Mouse (Mus musculus) limb, embryonic 15.5 days (tissue): ENCODE data around the gene Morf4l2. TPM values are rescaled to one million over a fixed set of nuclear protein-coding genes. Genes with fewer than 3 reads are reported as not detected.

Experiments
- ATAC-seq: fragments of 200-750 bp; cut with Nextera tagmentation; 2 replicates; pipeline ENCODE4 v1.8.0; 2017; ENCODE audit warnings: low read depth, moderate TSS enrichment; ENCODE audit not compliant: insufficient number of reproducible peaks, low FRiP score, low TSS enrichment
- H3K27ac ChIP-seq: fragments of 300-500 bp; sonication (generic); 2 replicates; pipeline ENCODE4 v1.5.1; 2015; ENCODE audit warnings: moderate library complexity, mild to moderate bottlenecking, inconsistent platforms
- H3K27me3 ChIP-seq: fragments of 300-500 bp; sonication (generic); 2 replicates; pipeline ENCODE4 v1.6.1; 2015; ENCODE audit warnings: inconsistent platforms
- H3K36me3 ChIP-seq: fragments of 300-500 bp; sonication (generic); 2 replicates; pipeline ENCODE4 v1.6.1; 2015; ENCODE audit warnings: inconsistent platforms
- H3K4me1 ChIP-seq: fragments of 300-500 bp; sonication (generic); 2 replicates; pipeline ENCODE4 v1.6.1; 2015; ENCODE audit warnings: inconsistent platforms
- H3K4me2 ChIP-seq: fragments of 300-500 bp; sonication (generic); 2 replicates; pipeline ENCODE4 v1.6.1; 2015; ENCODE audit warnings: mild to moderate bottlenecking, inconsistent platforms
- H3K4me3 ChIP-seq: fragments of 300-500 bp; sonication (generic); 2 replicates; pipeline ENCODE4 v1.5.1; 2015; ENCODE audit warnings: mild to moderate bottlenecking, inconsistent platforms
- H3K9ac ChIP-seq: fragments of 300-500 bp; sonication (generic); 2 replicates; pipeline ENCODE4 v1.6.1; 2015; ENCODE audit warnings: inconsistent platforms
- H3K9me3 ChIP-seq: fragments of 300-500 bp; sonication (generic); 2 replicates; pipeline ENCODE4 v1.6.1; 2016; ENCODE audit warnings: inconsistent platforms
- WGBS: fragments of 180-500 bp; shearing (Covaris S2); methylation state at CpG from one replicate; pipeline ENCODE4 v1.1.7; 2015; 5-methylcytosine and 5-hydroxymethylcytosine counted together
- polyA plus RNA-seq: library from polyadenylated mRNA; unstranded; fragments of >200 nt; fragmentation: Nextera tagmentation; extraction: Ambion mirVana; gene quantifications from 2 replicates; pipeline ENCODE4 v1.2.1, GENCODE M21; 2015

Gene Morf4l2
- polyA plus RNA-seq, result 636 and 640 TPM in 2 replicates

DNA sequence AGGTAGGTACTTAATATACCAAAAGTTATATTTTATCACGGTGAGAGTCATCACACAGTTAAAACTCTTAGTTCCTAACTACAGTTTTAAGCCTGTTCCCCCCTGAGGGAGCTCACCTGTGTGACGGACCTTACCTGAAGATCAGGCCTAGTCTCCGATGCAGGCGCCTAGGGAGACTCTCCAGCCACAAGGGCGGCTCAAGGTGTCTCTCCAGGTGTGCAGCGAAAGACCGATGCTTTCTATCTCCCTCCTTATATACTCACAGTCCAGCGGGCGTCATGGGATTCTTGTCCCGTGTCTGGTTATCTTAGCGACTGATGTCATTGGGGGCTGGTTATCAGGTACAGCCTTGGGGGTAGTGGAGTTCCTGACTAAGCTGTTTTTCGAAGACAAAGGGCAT, at the start of gene Morf4l2:
TSS of gene Morf4l2 (minus strand) at position 232 of the 400 bp plus-strand sequence.
- 83% methylated on average over 12 of the region's 12 CpGs for WGBS
- 0 out of 2 replicates have a peak within 1 kb of the TSS, but pooled peaks have one; percentile 7 for H3K9ac ChIP-seq
- H3K27ac ChIP-seq, result peak within 1 kb of the TSS; percentile 95
- H3K4me1 ChIP-seq, result 0 out of 2 replicates have a peak, but pooled peaks cover 2% of the 10 kb centered on the region
- H3K4me2 ChIP-seq, result peak within 1 kb of the TSS; percentile 36
- H3K36me3 ChIP-seq, result no peaks in the 10 kb centered on the region
- H3K9me3 ChIP-seq, result no peaks in the 10 kb centered on the region
- no peak for ATAC-seq
- no peaks in the 10 kb centered on the region for H3K27me3 ChIP-seq
- H3K4me3 ChIP-seq, result peak within 1 kb of the TSS; percentile 50

DNA sequence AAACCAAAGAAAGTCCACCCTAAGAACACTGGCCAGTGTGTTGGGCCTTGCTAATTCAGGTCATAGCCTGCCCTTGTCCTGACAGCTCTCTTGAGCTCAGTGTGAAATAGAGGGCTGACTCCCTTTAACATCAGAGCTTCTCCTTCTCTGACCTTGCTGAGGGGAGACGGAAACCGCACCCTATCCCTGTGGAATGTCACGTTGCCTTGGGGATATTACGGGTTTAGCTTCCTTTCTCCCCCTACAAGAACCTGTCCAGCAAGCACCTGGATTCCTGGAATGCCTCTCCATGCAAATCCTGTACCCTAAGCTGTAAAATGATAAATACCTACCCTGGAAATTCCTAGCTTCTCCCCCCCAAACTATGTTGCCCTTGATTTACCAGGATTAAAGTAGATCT, 46.0 kb upstream of the Morf4l2 start:
- H3K4me3 ChIP-seq, result no peak overlapping the region
- no peaks in the 10 kb centered on the region for H3K27me3 ChIP-seq
- H3K27ac ChIP-seq, result no peak overlapping the region
- ATAC-seq, result no peak
- WGBS, result 72% methylated on average over 4 of the region's 4 CpGs
- H3K9me3 ChIP-seq, result no peaks in the 10 kb centered on the region
- no peak overlapping the region for H3K9ac ChIP-seq
- H3K36me3 ChIP-seq, result no peaks in the 10 kb centered on the region
- H3K4me1 ChIP-seq, result no peaks in the 10 kb centered on the region
- H3K4me2 ChIP-seq, result no peak overlapping the region

DNA sequence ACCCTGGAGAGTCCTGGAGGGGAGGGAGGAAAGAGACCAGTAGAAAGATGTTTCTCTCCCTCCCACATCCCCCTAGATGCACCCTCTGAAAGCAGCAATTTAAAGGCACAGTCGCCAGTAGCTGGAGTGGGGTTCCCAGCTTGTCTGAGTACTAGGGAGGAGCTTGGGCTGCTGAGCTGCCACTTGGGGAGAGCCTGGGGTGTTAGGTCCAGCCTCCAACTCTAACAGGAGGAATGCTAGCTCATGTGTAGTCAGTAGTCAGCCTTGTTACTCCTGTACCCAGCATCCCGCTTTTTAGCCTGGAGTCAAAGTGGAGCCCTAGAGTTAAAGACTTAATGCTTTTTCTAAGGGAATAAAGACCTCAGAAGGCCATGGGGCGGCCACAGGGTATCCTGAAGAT, 36.6 kb upstream of the Morf4l2 start, which contains the start of gene Glra4:
TSS of gene Glra4 (minus strand) at position 101 of the 400 bp plus-strand sequence.
- no peaks in the 10 kb centered on the region for H3K9me3 ChIP-seq
- no peaks in the 10 kb centered on the region for H3K36me3 ChIP-seq
- no peaks in the 10 kb centered on the region for H3K4me1 ChIP-seq
- H3K9ac ChIP-seq, result no peak within 1 kb of the TSS
- no peak within 1 kb of the TSS for H3K4me3 ChIP-seq
- WGBS, result 72% methylated on average over 3 of the region's 3 CpGs
- no peak within 1 kb of the TSS for H3K27ac ChIP-seq
- no peak within 1 kb of the TSS for H3K4me2 ChIP-seq
- peaks cover 12% of the 10 kb centered on the region; the same call in 1 of the 2 replicates for H3K27me3 ChIP-seq
- no peak for ATAC-seq

- no peak for ATAC-seq
- Histone ChIP-seq H3K4me2 (no peak overlapping the region), H3K9me3 (no peaks in the 10 kb centered on the region), H3K9ac (no peak overlapping the region), H3K27me3 (peaks cover 12% of the 10 kb centered on the region; the same call in 1 of the 2 replicates), H3K4me1 (no peaks in the 10 kb centered on the region), H3K36me3 (no peaks in the 10 kb centered on the region), H3K27ac (no peak overlapping the region), H3K4me3 (no peak overlapping the region)
- WGBS, result 57% methylated on average over 2 of the region's 2 CpGs
Observed at GRCm38 (mm10) chrX:136779262-136779661, 35.8 kb upstream of the Morf4l2 start.

DNA sequence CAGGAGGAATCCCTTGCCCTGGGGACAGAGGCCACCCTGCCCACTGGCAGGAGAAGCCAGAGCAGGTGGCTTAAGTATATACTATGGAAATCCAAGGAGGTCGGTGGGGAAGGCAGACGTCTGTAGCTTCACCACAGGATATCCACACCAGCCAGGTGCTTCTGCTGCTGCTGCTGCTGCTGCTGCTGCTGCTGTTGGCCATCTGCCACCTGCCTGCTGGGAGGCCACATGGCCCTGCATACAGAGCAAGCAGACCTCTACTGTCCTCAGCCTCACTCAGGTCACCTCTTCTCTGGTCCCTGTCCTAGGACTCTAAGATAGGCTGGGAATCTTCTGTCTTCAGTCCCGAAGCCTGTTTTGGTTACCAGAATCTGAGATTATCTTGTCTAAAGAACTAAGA, 34.6 kb upstream of the Morf4l2 start:
- peaks cover 11% of the 10 kb centered on the region; the same call in 1 of the 2 replicates for H3K27me3 ChIP-seq
- no peak overlapping the region for H3K9ac ChIP-seq
- no peaks in the 10 kb centered on the region for H3K36me3 ChIP-seq
- no peak overlapping the region for H3K27ac ChIP-seq
- no peak for ATAC-seq
- no peak overlapping the region for H3K4me2 ChIP-seq
- H3K4me3 ChIP-seq, result no peak overlapping the region
- 77% methylated on average over 3 of the region's 3 CpGs for WGBS
- no peaks in the 10 kb centered on the region for H3K9me3 ChIP-seq
- H3K4me1 ChIP-seq, result no peaks in the 10 kb centered on the region

GRCm38 (mm10) chrX:136773035-136773434, 29.5 kb upstream of the Morf4l2 start:
- no peak overlapping the region for H3K9ac ChIP-seq
- H3K4me1 ChIP-seq, result no peaks in the 10 kb centered on the region
- no peak for ATAC-seq
- no peaks in the 10 kb centered on the region for H3K36me3 ChIP-seq
- H3K4me3 ChIP-seq, result no peak overlapping the region
- no peaks in the 10 kb centered on the region for H3K9me3 ChIP-seq
- no peak overlapping the region for H3K4me2 ChIP-seq
- WGBS, result 44% methylated on average over 1 of the region's 1 CpGs
- peaks cover 4% of the 10 kb centered on the region; the same call in 1 of the 2 replicates for H3K27me3 ChIP-seq
- H3K27ac ChIP-seq, result no peak overlapping the region

- H3K9ac ChIP-seq, result no peak overlapping the region
- no peaks in the 10 kb centered on the region for H3K36me3 ChIP-seq
- no peak for ATAC-seq
- H3K9me3 ChIP-seq, result no peaks in the 10 kb centered on the region
- no peak overlapping the region for H3K4me3 ChIP-seq
- no peaks in the 10 kb centered on the region for H3K27me3 ChIP-seq
- 77% methylated on average over 11 of the region's 11 CpGs for WGBS
- H3K4me2 ChIP-seq, result no peak overlapping the region
- no peaks in the 10 kb centered on the region for H3K4me1 ChIP-seq
- H3K27ac ChIP-seq, result no peak overlapping the region
Observed at GRCm38 (mm10) chrX:136761103-136762074, 17.9 kb upstream of the Morf4l2 start.

- Histone ChIP-seq H3K27me3 (no peaks in the 10 kb centered on the region), H3K4me3 (no peak overlapping the region), H3K9ac (no peak overlapping the region), H3K36me3 (no peaks in the 10 kb centered on the region), H3K4me2 (no peak overlapping the region), H3K27ac (no peak overlapping the region), H3K9me3 (no peaks in the 10 kb centered on the region), H3K4me1 (no peaks in the 10 kb centered on the region)
- ATAC-seq, result no peak
- WGBS, result 86% methylated on average over 3 of the region's 3 CpGs
Observed at GRCm38 (mm10) chrX:136755464-136755863, 12.0 kb upstream of the Morf4l2 start.

DNA sequence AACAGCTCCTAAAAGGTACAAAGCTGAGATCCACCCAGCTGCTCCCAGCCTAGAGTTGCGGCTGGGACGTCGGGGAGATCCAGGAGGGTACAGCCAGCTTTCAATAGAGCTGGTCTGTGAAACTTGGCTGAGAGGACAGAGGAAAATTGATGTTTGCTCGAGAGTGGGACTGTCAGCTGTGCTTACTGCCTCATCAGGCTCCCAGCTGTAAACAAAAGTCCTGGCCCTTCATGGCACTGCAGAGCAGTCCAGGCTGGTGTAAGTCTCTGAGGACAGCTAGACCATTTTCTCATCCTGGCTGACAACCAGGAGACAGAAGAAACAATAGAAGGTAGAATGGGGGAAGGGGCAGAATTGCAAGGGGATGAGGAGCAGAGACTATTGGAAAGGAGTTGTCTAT, 5.8 kb upstream of the Morf4l2 start:
- no peaks in the 10 kb centered on the region for H3K27me3 ChIP-seq
- WGBS, result 74% methylated on average over 4 of the region's 4 CpGs

DNA sequence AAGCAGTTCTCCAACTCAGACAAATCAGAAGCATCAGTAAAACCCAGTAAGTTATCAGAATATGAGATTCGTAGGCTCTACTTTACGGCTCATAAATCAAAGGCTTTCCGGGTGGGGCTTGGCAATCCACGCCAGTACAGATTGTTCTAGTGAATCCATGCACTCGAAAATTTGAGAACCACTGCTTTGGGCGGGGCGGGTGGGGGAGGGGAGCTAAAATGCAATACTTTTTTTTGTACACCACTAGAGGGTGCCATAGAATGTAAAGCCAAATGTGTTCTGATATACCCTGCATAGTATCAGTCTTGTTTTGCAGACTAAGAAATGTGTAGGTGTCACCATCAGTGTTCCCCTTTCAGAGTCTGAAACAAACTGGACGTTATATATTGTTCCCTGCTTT, 1.2 kb upstream of the Morf4l2 start:
- Histone ChIP-seq H3K4me3 (no peak overlapping the region), H3K9ac (no peak overlapping the region), H3K9me3 (no peaks in the 10 kb centered on the region), H3K4me1 (no peaks in the 10 kb centered on the region), H3K4me2 (no peak overlapping the region), H3K27me3 (no peaks in the 10 kb centered on the region), H3K27ac (no peak overlapping the region), H3K36me3 (no peaks in the 10 kb centered on the region)
- ATAC-seq, result no peak
- 72% methylated on average over 8 of the region's 8 CpGs for WGBS

More for the DNA sequence above, 5.8 kb upstream of the Morf4l2 start:
- Histone ChIP-seq H3K36me3 (no peaks in the 10 kb centered on the region), H3K9ac (no peak overlapping the region), H3K4me2 (no peak overlapping the region), H3K4me1 (no peaks in the 10 kb centered on the region), H3K27ac (no peak overlapping the region), H3K9me3 (no peaks in the 10 kb centered on the region), H3K4me3 (no peak overlapping the region)
- ATAC-seq, result no peak

GRCm38 (mm10) chrX:136742661-136743103, 808 bp downstream of the Morf4l2 start:
- no peaks in the 10 kb centered on the region for H3K27me3 ChIP-seq
- H3K4me1 ChIP-seq, result 0 out of 2 replicates have a peak, but pooled peaks cover 2% of the 10 kb centered on the region
- peak overlapping the region; percentile 36 for H3K4me2 ChIP-seq
- no peaks in the 10 kb centered on the region for H3K36me3 ChIP-seq
- ATAC-seq, result no peak
- peak overlapping the region; percentile 50 for H3K4me3 ChIP-seq
- 36% methylated on average over 5 of the region's 5 CpGs for WGBS
- no peaks in the 10 kb centered on the region for H3K9me3 ChIP-seq
- H3K9ac ChIP-seq, result 0 out of 2 replicates have a peak overlapping the region, but pooled peaks have one; percentile 7
- H3K27ac ChIP-seq, result peak overlapping the region; percentile 95

DNA sequence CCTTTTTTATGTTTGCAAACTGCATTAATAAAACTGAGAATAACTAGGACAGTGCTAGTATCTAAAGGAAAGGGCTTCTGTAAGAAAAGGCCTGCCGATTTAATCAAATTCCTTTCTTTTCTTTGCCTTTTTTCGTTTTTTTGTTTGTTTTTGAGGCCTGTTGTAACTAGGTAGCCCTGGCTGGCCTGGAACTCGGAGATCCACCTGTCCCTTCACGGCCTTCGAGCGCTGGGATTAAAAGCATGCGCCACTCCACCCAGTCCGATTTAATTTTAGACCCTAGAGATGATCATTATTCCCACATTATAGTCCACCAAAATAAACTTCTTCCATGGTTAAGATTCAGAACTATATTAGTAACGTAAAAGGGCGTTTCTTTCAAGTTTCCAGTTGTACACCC, 1.2 kb downstream of the Morf4l2 start:
- H3K27me3 ChIP-seq, result no peaks in the 10 kb centered on the region
- no peaks in the 10 kb centered on the region for H3K36me3 ChIP-seq
- H3K4me3 ChIP-seq, result peak overlapping the region; percentile 50
- peak overlapping the region; percentile 36 for H3K4me2 ChIP-seq
- 33% methylated on average over 10 of the region's 10 CpGs for WGBS
- no peaks in the 10 kb centered on the region for H3K9me3 ChIP-seq
- H3K9ac ChIP-seq, result 0 out of 2 replicates have a peak overlapping the region, but pooled peaks have one; percentile 7
- H3K27ac ChIP-seq, result peak overlapping the region; percentile 95
- H3K4me1 ChIP-seq, result 0 out of 2 replicates have a peak, but pooled peaks cover 2% of the 10 kb centered on the region
- ATAC-seq, result no peak
